Mouse (Mus musculus) kidney, adult 2 months (tissue): Measurements from ENCODE around the gene Kirrel3. TPM values are rescaled to one million over a fixed set of nuclear protein-coding genes. Genes with fewer than 3 reads are reported as not detected.

Source experiments
- DNase-seq: peaks from one replicate; pipeline ENCODE4 v3.0.0; 2021
- H3K27ac ChIP-seq: fragments of 200-500 bp; 2 replicates; pipeline ENCODE4 v1.5.1; 2012; ENCODE audit warnings: low read depth, low read length, control low read depth, inconsistent platforms; ENCODE audit not compliant: insufficient read depth
- H3K27me3 ChIP-seq: fragments of 200-500 bp; replicated peaks from 2 replicates; pipeline ENCODE4 v1.6.1; 2012; ENCODE audit warnings: mild to moderate bottlenecking, moderate library complexity, low read length, inconsistent platforms; ENCODE audit not compliant: control insufficient read depth, insufficient read depth
- H3K36me3 ChIP-seq: fragments of 200-500 bp; 2 replicates; pipeline ENCODE4 v1.6.1; 2012; ENCODE audit warnings: mild to moderate bottlenecking, moderate library complexity, low read length, inconsistent platforms; ENCODE audit not compliant: control insufficient read depth, insufficient read depth
- H3K4me1 ChIP-seq: fragments of 200-500 bp; 2 replicates; pipeline ENCODE4 v1.6.1; 2011; ENCODE audit warnings: low read length; ENCODE audit not compliant: control insufficient read depth, insufficient read depth
- H3K4me3 ChIP-seq: fragments of 200-500 bp; 2 replicates; pipeline ENCODE4 v1.5.1; 2011; ENCODE audit warnings: mild to moderate bottlenecking, low read depth, low read length, control low read depth; ENCODE audit not compliant: insufficient read depth
- CTCF ChIP-seq: fragments of 200-500 bp; conservative IDR thresholded peaks from 2 replicates; pipeline ENCODE4 v1.5.1; 2011; ENCODE audit warnings: low read depth, mild to moderate bottlenecking, control low read depth, low read length, moderate library complexity, mixed read lengths; ENCODE audit not compliant: insufficient read depth, insufficient read length
- POLR2A ChIP-seq: fragments of 200-500 bp; IDR thresholded peaks from one replicate; pipeline ENCODE4 v1.6.1; 2011; ENCODE audit warnings: low read depth, low read length, control low read depth
- WGBS: fragments of 180-500 bp; shearing (Covaris S2); methylation state at CpG from one replicate; pipeline ENCODE4 v1.1.7; 2018; 5-methylcytosine and 5-hydroxymethylcytosine counted together
- polyA plus RNA-seq: library from polyadenylated mRNA; depleted of rRNA; stranded (reverse); fragments of >200 nt; gene quantifications from 2 replicates; pipeline ENCODE4 v1.2.3, GENCODE M21; 2012

Gene Kirrel3
- polyA plus RNA-seq, 1 experiment = 0.47 TPM

GRCm38 (mm10) chr9:34997880-34998865 is 512.5 kb downstream of the Kirrel3 start:
- no peak for DNase-seq
- TF ChIP-seq CTCF (no peak), POLR2A (no peak)
- Histone ChIP-seq H3K4me1 (peaks cover 8% of the 10 kb centered on the region; the same call in 1 of the 2 replicates), H3K36me3 (no peaks in the 10 kb centered on the region), H3K27me3 (no peaks in the 10 kb centered on the region), H3K4me3 (no peak overlapping the region), H3K27ac (no peak overlapping the region; the same call in 1 of the 2 replicates)
- WGBS = 51% methylated on average over 9 of the region's 9 CpGs

- no peak for DNase-seq
- TF ChIP-seq POLR2A (no peak), CTCF (no peak)
- Histone ChIP-seq H3K36me3 (no peaks in the 10 kb centered on the region), H3K4me1 (no peaks in the 10 kb centered on the region), H3K4me3 (no peak overlapping the region), H3K27me3 (no peaks in the 10 kb centered on the region), H3K27ac (no peak overlapping the region)
- 60% methylated on average over 4 of the region's 4 CpGs for WGBS
Measured at GRCm38 (mm10) chr9:35004113-35004512, 518.4 kb downstream of the Kirrel3 start.

DNA sequence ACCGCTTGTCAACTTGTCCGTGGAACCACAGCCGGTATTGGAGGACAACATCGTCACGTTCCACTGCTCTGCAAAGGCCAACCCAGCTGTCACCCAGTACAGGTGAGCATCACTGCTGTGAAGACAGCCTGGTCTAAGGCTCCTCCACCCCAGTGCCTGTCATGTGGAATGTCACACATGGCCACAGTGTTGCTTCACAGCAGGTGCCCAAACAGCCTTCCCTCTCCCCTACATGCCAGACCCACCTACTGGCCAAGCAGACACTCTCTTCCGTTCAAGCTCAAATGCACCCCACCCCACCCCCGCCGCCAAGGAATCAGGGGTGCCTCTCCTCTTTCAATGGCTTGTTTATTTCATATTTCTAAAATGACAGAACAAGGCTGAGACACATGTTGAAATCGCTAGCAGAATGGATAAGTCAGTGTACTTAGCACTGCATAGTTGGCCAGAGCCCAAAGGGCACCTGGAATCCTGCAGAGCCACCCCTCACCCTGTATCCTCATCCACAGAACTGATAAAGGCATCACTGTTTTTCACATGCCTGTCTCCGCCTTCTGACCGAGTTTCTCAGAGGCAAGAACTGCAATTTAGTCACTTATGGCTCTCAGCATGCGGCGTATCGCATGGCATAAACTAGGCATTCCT is 522.1 kb downstream of the Kirrel3 start:
- no peaks in the 10 kb centered on the region for H3K36me3 ChIP-seq
- no peaks in the 10 kb centered on the region for H3K27me3 ChIP-seq
- H3K4me3 ChIP-seq = no peak overlapping the region
- H3K27ac ChIP-seq = no peak overlapping the region
- no peak for DNase-seq
- no peaks in the 10 kb centered on the region for H3K4me1 ChIP-seq
- TF ChIP-seq CTCF (no peak), POLR2A (no peak)
- 82% methylated on average over 14 of the region's 14 CpGs for WGBS

- H3K36me3 ChIP-seq = no peaks in the 10 kb centered on the region
- H3K27me3 ChIP-seq = no peaks in the 10 kb centered on the region
- no peaks in the 10 kb centered on the region for H3K4me1 ChIP-seq
- TF ChIP-seq POLR2A = no peak
- TF ChIP-seq CTCF = peak; percentile 70
- peak; percentile 37 for DNase-seq
- no peak overlapping the region for H3K4me3 ChIP-seq
- WGBS = 55% methylated on average over 4 of the region's 4 CpGs
- H3K27ac ChIP-seq = no peak overlapping the region
Measured at GRCm38 (mm10) chr9:35016762-35017161, 531.1 kb downstream of the Kirrel3 start.

DNA sequence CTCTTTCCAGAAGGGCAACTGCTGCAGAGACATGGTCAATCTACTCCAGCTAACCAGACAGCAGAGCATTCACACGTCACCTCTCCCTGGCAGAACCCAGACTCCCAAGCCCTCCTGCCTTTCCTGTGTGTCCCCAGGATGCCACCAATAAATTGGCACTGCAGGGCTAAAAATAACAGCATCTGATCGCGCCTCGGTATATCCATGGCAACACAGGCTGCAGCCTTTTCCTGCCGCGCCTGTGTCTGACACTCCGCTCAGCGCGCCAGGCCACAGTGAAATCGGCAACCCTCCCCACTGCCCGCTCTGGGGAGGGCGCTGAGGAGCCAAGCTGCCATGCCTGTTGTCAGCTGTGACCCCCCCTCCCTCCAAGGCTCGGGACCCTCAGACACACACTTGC is 531.9 kb downstream of the Kirrel3 start:
- peak; percentile 29 for DNase-seq
- TF ChIP-seq POLR2A (no peak), CTCF (no peak)
- no peak overlapping the region for H3K4me3 ChIP-seq
- 0 out of 2 replicates have a peak overlapping the region, but pooled peaks have one; percentile 33 for H3K27ac ChIP-seq
- H3K27me3 ChIP-seq = no peaks in the 10 kb centered on the region
- 32% methylated on average over 13 of the region's 13 CpGs for WGBS
- no peaks in the 10 kb centered on the region for H3K4me1 ChIP-seq
- H3K36me3 ChIP-seq = no peaks in the 10 kb centered on the region

DNA sequence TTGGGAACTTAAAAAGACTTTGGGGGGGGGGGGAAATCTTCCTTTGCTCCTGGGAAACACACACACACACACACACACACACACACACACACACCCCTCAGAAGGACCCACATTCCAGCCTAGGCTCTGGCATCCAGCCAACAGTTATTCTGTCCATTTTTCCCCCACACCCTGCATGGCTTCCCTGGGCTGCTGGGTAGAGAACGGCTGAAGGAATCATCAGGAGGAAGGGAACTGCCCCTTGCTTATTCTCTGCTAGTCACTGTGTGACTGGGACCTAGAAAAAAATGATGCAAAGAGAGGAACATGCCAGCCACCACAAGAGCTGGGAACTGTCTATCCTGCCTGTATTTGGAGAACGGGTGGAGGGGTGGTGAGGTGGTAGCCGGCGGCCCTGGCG is 532.4 kb downstream of the Kirrel3 start:
- H3K36me3 ChIP-seq = no peaks in the 10 kb centered on the region
- WGBS = 44% methylated on average over 5 of the region's 5 CpGs
- DNase-seq = no peak
- H3K27me3 ChIP-seq = no peaks in the 10 kb centered on the region
- no peak for TF ChIP-seq POLR2A
- H3K4me3 ChIP-seq = no peak overlapping the region
- H3K4me1 ChIP-seq = no peaks in the 10 kb centered on the region
- 0 out of 2 replicates have a peak overlapping the region, but pooled peaks have one; percentile 33 for H3K27ac ChIP-seq

GRCm38 (mm10) chr9:35019372-35019771 is 533.7 kb downstream of the Kirrel3 start:
- Histone ChIP-seq H3K27ac (no peak overlapping the region), H3K36me3 (no peaks in the 10 kb centered on the region), H3K4me3 (no peak overlapping the region), H3K27me3 (no peaks in the 10 kb centered on the region), H3K4me1 (no peaks in the 10 kb centered on the region)
- TF ChIP-seq POLR2A = no peak
- peak; percentile 80 for TF ChIP-seq CTCF
- WGBS = 5% methylated on average over 3 of the region's 3 CpGs
- peak; percentile 76 for DNase-seq
